Mouse (Mus musculus) right cerebral cortex, postnatal 14 days (tissue): Measurements from ENCODE around the gene 2310033P09Rik.

Source experiments
- DNase-seq: peaks from one replicate; pipeline ENCODE4 v3.0.0; 2022

Gene 2310033P09Rik

GRCm38 (mm10) chr11:59208153-59208831 is at the start of gene 2310033P09Rik:
TSS of gene 2310033P09Rik (plus strand) at chr11:59208321.
- peak; percentile 95 for DNase-seq

- DNase-seq, result no peak
These were observed 49.0 kb upstream of the 2310033P09Rik start for GRCm38 (mm10) chr11:59159099-59159498.

- no peak for DNase-seq
These were observed 48.6 kb upstream of the 2310033P09Rik start for GRCm38 (mm10) chr11:59159558-59159957.

- no peak for DNase-seq
These were observed 46.7 kb upstream of the 2310033P09Rik start for GRCm38 (mm10) chr11:59161398-59161797.

- no peak for DNase-seq
These were observed 45.5 kb upstream of the 2310033P09Rik start for GRCm38 (mm10) chr11:59162443-59163254.

GRCm38 (mm10) chr11:59163255-59164236 is 44.6 kb upstream of the 2310033P09Rik start, which contains the start of gene Iba57:
TSS of gene Iba57 (minus strand) at chr11:59163739.
- DNase-seq, result peak; percentile 98

GRCm38 (mm10) chr11:59164384-59164783 is 43.7 kb upstream of the 2310033P09Rik start:
- DNase-seq, result no peak

GRCm38 (mm10) chr11:59165616-59166241 is 42.4 kb upstream of the 2310033P09Rik start:
- no peak for DNase-seq

- no peak for DNase-seq
These were observed 38.3 kb upstream of the 2310033P09Rik start for GRCm38 (mm10) chr11:59169807-59170206.

GRCm38 (mm10) chr11:59170549-59170948 is 37.6 kb upstream of the 2310033P09Rik start:
- no peak for DNase-seq

GRCm38 (mm10) chr11:59174189-59174838 is 33.8 kb upstream of the 2310033P09Rik start:
- DNase-seq, result no peak

GRCm38 (mm10) chr11:59176475-59176874 is 31.6 kb upstream of the 2310033P09Rik start:
- no peak for DNase-seq

GRCm38 (mm10) chr11:59176921-59177320 is 31.2 kb upstream of the 2310033P09Rik start:
- no peak for DNase-seq

- no peak for DNase-seq
These were observed 25.2 kb upstream of the 2310033P09Rik start, which contains the start of gene Gjc2 for GRCm38 (mm10) chr11:59182864-59183331. TSS of gene Gjc2 (minus strand) at chr11:59183213.

GRCm38 (mm10) chr11:59183821-59184220 is 24.3 kb upstream of the 2310033P09Rik start:
- DNase-seq, result peak; percentile 49

- no peak for DNase-seq
These were observed 22.6 kb upstream of the 2310033P09Rik start for GRCm38 (mm10) chr11:59185490-59185889.

- no peak for DNase-seq
These were observed 20.4 kb upstream of the 2310033P09Rik start for GRCm38 (mm10) chr11:59187706-59188105.

GRCm38 (mm10) chr11:59191231-59192058 is 16.7 kb upstream of the 2310033P09Rik start:
- peak; percentile 92 for DNase-seq

- DNase-seq, result no peak
These were observed 16.1 kb upstream of the 2310033P09Rik start, which contains the start of gene Guk1 for GRCm38 (mm10) chr11:59192059-59192386. TSS of gene Guk1 (minus strand) at chr11:59192212.

- no peak for DNase-seq
These were observed 11.9 kb upstream of the 2310033P09Rik start for GRCm38 (mm10) chr11:59196230-59196629.
